Mouse (Mus musculus): ENCODE measurements around the gene Rcc2.

The Rcc2 gene

DNA sequence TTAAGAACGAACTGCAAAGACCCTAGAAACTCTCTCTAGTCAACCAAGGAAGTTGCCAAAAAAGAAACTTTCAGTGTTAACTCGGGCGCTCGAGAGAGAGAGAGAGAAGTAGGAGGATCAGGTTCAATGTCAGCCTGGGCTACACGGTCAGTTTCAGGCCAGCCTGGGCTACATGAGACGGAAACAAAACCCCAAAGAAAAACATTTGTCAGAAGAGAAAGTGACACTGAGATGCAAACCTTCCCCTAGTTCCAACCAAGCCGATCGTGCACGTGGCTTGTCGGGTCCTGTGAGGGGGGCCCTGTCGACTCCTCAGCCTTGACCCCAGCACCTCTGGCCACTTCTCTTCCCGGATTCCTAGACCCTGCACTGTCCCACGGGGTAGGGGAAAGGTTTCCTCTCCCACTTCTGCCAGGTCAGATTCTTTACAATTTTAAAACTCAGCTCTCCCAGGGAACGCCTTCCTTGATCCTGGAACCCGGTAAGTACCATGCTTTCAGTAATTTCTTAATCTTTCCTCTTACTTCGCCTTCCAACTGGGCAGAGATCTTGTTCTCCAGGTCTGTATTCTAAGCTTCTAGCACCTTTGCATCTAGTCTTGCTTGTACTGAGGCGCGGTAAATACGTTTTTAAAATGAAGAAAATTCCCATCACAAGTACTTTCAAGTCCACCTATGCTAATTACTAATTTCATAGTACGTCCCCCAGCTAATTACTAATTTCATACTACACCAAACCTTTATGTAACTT is at the start of gene Rcc2:
TSS of gene Rcc2 (plus strand) at position 273 of the 750 bp plus-strand sequence.
- DNase-seq (ENCODE audit: extremely low spot score, low read depth, low spot score) = no peak

DNA sequence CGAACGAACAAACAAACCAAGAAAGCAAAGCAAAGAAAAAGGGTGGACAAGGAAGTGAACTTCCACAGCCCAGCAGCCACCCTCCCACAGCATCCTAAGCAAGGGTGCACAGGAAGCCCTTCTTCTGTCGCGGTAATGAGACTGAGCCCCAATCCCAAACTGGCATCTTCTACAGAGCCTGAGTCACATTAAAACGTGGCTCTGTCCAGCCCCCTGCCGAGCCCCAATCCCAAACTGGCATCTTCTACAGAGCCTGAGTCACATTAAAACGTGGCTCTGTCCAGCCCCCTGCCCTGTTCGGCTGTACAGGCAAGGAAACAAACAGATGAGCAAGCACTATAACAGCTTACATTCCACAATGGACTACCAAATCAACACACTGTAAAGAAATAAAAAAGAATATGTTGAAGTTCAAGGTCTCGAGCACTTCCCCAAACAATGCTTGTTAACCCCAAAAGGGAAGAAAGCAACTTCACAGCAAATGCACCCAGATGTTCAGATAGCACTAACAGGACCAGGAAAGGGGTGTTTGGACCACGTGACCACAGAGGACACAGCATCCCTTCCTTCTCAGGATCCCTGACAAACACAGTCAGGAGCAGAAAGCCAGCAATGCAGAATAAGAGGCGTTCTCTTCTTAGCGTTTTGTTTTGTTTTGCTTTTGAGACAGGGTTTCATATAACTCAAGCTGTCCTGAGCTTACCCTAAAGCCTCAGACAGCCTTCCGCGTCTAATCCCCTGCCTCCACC is 46.3 kb upstream of the Rcc2 start:
- no peak for DNase-seq (ENCODE audit: extremely low spot score, low read depth, low spot score)

DNA sequence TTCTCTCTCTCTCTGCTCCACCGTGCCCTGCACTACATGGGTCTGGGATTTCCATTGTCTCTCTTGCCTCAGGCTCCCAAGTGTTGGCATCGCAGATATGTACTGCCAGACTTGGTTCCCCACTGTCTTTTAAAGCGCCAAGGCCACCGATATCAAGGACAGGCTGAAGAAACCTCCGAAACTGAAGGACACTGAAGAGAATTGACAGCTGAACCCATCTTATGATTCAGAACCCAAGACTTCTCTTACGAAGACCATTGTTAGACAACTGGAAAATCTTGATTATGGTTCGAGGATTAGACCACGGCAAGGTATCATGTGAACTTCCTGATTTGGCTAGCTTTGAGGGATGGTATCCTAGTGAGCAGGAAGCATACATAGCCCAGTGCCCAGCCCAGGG is 45.5 kb upstream of the Rcc2 start:
- DNase-seq (ENCODE audit: extremely low spot score, low read depth, low spot score) = no peak

DNA sequence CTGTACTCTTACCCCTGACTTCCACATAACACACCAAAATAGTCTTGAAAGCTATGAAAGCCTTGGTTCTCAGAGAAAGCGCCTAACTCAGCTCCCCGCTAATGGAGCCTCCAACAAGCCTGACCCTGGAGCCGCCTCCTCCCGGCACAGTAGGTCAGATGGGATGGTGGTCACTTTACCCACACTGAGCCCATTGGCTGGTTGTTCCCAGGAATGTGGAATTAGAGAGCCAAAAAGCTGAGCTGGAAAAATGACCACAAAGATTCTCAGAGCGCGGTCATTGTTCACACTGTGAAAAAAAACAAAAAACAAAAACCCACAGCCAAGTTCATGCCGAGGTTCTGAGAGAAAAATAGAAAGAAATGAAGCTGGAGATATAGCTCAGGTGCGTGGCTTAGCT is 43.8 kb upstream of the Rcc2 start:
- DNase-seq (ENCODE audit: extremely low spot score, low read depth, low spot score) = no peak

DNA sequence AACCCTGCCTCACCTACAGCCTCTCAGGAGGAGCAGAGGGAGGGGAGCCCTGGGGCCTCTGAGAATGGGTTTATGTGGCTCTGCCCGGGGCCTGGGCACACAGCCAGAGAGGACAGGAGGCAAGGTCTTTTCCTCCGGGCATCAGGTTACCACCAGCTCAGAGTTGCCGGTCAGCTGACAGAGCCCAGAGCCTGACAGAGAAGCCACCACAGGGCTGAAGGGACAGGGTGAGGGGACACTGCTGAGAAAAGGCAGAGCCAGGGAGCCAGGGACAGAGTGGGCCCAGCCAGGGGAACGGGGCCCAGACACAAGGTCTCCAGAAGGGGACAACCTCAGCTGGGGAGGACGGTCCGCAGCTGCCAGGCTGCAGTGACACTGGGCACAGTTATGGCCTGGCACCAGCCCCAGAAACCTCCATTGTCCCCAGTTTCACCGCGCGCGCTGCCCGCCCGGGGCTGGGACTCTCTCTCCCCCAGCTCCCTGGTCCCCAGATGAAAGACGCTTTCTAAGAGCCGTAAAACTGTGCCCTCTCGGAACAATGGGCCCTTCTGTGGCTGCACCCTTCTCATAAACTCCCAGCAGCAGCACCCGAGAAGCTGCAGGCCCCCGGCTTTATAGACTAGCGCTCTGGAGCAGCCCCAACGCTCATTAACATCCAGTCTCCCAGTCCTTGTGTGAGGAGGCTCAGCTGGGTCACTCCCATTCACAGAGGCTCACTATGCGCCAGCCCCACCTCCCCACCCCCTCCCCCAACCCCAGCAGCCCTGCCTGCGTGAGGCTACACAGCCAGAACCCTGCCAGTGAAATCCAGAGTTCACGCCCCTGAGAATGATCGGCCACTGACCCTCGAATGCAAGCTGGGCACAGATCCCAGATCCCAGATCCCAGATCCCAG is 42.4 kb upstream of the Rcc2 start:
- no peak for DNase-seq (ENCODE audit: extremely low spot score, low read depth, low spot score)

DNA sequence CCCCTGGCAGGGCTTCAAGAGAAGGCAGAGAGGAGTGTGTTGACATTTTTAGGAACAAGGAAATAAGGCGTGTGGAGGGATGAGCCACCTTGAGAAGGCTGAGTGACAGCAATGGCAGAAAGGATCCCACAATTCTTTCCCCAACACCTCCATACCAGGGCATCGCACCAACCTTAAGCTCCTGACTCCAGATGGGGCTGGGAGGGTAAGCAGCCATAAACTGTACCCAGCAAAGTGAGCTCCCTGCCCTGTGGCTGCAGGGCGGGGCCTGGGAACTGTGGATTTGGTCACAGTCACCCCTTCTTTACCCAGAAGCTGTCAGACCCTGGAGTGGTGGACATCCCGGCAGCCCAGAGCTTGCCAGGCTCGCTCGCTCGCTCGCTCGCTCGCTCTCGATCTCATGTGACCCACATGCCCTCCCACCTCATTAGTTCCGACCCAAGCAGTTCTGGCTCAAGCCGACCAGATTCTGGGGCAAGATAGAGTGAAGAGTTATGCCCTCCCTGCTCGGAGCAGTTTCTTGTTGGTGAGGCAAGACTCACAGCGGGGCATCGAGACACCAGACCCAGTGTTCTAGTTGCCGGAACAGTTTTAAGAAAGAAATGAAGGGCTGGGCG is 38.8 kb upstream of the Rcc2 start:
- DNase-seq (ENCODE audit: extremely low spot score, low read depth, low spot score) = no peak

DNA sequence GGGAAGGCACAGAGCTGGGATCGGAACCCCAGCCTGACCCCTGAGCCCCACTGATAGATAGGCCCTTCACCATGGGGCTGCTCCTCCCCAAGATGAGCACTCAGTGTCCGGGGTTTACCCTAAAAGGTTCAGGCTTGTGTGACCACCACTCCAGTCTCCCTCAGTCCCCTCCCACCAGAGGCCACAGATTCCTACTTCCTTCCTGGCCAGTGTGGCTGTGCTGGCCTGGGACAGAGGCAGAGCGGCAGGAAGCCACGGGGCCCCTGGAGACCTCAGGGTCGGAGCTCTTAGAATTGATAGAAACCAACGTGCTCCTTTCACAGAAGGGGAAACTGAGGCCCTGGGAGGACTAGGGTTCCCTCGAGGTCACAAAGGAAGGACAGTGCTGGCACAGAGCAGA is 37.9 kb upstream of the Rcc2 start:
- no peak for DNase-seq (ENCODE audit: extremely low spot score, low read depth, low spot score)

DNA sequence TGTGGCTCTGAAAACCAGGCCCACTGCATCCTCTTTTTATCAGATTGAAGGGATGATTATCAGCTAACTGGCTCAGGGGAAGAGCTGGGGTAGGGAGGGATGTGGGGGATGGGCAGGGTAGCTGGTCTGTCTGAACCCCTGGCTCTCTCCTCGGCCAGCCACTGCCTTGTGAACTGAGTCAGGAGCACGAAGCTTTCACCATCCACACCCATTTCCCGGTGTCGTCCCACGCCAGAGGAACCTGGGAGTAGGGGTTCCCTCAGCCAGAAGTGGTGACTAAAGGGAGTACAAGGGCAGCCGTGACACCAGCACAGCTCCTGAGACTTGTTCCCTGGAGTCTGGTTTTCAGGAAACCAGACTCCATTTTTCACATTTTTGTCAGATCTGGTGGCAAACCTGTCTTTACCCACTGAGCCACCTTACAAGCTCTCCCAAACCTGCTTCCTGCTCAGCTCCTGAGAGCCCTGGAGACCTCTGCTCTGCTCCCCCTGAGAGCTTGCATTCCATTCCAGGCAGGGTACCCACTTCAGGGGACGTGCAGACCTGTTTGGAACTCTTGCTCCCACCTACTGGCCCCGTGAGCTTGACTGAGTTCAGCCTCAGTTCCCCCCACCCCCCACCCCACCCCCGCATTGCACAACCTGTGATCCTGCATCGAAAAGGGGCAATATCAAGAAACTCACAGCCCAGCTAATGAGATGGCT is 37.3 kb upstream of the Rcc2 start:
- DNase-seq (ENCODE audit: extremely low spot score, low read depth, low spot score) = no peak

DNA sequence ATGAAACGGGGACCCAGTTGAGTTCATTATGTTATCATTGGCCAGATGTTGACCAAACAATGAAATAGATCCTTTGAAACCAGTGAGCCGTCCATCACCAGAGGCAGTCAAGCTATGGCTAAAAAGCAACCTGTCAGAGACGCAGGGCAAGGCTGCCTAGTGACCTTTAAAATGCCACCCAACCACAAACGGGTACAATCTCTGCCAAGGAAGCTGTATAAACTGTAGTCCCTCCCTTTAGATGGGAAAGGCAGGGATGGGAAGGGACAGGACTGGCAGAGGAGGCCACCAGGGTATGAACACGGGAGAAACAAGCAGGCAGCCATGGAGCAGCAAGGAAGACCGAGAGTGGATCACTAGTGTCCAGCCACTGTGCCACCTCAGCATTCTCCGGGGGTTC is 35.3 kb upstream of the Rcc2 start:
- no peak for DNase-seq (ENCODE audit: extremely low spot score, low read depth, low spot score)

DNA sequence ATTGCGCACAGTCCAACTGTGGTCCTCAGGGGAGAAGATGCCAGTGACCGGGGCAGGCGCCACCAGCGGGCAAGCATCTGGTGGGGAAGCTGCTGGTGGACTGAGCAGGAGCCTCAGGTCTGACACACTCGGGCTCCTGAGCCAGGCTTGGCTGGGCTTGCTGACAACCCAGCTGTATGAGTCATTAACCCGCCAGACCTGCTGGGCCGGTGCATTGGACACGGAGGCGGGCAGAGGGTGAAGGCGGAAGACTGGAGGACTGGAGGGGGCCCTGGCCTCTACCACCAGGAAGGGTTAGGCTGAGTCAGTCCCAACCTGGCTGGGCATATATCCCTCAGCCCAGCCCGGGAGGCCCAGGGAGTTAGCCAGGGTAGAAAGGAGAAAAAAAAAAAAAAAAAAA is 34.6 kb upstream of the Rcc2 start, which contains the start of gene Arhgef10l:
TSS of gene Arhgef10l (minus strand) at position 253 of the 400 bp plus-strand sequence.
- no peak for DNase-seq (ENCODE audit: extremely low spot score, low read depth, low spot score)

DNA sequence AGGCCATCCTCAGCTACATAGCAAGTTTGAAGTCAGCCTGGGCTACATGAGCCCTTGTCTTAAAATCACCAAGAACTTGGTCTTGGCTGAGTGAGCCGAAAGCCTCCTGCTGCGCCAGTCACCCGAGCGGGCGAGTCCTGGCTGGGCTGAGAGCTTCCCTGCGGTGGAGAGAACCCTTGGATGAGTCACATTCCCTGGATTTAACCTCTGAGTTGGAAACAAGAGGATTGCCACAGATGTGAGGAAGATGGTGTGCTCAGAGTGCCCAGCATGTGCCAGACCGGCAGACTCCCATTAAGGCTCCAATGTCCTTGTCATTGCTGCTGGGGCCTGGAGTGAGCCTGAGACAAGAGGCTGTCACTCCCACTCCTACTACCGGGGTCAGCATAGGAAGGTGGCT is 32.5 kb upstream of the Rcc2 start:
- DNase-seq (ENCODE audit: extremely low spot score, low read depth, low spot score) = no peak

DNA sequence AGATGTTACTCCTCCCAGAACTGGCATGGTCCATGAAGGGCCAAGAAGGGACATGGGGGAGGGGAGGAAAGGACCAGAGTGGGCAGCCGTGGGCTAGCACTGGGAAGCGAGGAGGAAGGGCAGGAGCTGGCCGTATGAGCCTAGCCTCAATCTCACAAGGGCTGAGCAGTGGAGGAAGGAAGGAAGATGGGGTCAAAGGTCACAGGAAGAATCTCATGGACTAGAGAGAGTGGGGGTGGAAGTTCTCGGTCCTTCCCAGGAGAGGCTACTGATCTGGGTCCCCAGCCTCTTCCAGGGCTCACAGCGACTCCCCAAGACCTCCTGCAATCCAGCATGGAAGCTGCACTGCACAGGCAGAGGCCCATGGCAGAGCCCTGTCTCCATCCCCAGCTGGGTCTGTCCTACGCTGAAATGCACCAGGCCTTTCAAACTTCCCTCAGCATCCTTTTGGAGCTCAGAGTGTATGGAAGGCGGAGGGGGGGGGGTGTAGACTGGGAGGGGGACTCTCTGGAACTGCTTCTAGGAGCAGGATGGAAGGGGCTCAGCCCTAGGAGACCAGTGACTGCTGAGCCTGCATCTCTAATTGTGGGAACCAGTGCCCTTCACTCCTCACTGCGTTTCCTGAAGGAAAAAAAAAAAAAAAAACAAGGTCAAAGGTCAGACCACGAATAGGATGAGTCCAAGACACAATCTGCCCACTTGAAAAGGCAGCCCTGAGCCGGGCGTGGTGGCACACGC is 26.6 kb upstream of the Rcc2 start:
- DNase-seq (ENCODE audit: extremely low spot score, low read depth, low spot score) = no peak

DNA sequence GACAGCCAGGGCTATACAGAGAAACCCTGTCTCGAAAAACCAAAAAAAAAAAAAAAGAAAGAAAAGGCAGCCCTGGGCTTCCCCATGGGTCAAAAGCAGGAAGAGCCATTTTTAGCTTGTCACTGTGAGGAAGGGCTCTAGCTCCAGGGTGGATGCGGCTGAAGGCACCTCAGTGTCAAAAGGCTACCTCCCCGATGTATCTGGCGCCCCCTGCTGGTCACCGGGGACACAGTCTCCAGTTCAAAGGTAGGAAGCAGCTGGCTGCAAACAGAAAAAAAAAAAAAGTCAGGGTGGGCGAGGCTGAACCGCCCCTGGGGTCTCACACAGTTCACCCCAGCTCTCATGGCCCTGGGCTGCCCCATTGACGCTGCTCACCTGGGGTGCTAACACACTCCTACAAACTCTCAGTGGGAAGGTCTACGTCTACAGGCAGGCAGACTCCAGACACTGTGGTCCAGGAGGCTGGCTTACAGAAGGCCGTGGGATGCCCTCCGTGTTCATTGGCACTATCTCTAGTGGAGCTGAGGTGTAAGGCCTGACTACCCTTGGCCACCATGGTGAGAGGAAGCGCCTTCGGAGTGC is 25.9 kb upstream of the Rcc2 start:
- peak; percentile 31 for DNase-seq (ENCODE audit: extremely low spot score, low read depth, low spot score)

DNA sequence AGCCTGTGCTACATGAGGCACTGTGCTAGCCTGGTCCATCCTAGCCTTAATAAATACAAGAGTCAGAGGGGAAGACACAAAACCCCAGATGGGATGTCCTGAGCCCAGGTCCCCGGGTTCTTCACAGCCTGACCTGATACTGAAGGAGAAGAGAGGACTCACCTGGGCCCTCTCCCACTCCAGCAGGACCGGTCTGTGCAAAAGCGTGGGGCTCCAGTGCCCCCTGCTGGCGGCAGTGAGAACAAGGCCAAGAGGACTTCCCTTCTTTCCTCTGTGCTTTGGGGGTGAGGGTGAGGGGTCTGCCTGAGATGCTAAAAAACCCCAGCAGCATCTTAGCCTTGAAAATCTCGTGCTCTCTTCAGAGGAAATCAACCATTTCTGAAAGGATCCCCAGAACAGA is 21.3 kb upstream of the Rcc2 start:
- DNase-seq (ENCODE audit: extremely low spot score, low read depth, low spot score) = no peak

DNA sequence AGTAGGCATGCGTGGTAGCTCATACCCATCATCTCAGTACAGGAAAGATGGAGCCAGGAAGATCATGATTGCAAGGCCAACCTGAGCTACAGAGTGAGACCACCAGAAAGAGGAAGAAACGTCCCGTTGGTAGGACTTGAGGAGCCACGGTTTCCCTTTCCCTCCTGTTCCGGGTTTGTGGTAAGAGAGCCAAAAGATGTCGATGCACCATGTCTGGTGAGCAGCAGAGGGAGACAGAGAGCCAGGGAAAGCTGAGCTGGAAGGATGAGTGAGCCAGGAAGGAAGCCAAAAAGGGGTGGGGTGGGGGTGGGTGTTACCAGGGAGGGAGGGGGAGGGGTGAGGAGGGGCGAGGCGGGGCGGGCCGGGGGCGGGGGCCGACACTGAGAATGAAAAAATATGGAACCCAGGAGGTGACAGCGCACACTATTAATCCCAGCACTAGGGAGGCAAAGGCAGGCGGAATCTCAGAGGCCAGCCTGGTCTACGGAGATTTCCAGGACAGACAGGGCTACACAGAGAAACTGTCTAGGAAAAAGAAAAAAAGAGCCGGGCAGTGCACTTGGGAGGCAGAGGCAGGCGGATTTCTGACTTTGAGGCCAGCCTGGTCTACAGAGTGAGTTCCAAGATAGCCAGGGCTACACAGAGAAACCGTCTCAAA is 20.5 kb upstream of the Rcc2 start:
- DNase-seq (ENCODE audit: extremely low spot score, low read depth, low spot score) = no peak

DNA sequence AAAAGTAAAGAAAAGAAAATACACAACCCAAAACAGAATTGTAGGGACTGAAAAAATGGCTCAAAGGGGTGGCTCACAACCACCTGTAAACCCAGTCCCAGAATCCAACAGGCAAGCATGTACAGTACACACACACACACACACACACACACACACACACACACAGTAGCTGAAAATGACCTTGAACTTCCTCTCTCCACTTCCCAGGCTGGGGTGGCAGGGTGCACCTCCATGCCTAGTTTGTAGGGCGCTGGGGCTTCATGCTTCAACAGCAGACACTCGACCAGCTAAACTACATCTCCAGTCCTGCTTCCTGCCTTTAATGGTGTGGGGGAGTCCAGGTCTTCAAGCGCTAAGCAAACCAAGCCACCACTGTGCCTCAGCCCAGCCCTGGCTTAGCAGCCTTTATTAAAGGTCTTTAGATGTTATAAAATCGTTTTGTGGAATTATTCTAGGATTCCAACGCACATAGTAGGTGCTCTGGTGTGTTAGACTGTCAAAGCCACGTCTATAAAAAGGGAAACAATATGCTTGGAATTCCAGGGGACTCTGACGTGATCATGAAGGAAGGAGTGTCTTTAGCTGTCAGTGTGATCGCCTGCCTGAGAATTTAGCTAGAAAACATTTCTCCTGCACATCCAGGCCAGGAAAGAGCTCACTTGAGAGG is 19.5 kb upstream of the Rcc2 start:
- DNase-seq (ENCODE audit: extremely low spot score, low read depth, low spot score) = no peak

DNA sequence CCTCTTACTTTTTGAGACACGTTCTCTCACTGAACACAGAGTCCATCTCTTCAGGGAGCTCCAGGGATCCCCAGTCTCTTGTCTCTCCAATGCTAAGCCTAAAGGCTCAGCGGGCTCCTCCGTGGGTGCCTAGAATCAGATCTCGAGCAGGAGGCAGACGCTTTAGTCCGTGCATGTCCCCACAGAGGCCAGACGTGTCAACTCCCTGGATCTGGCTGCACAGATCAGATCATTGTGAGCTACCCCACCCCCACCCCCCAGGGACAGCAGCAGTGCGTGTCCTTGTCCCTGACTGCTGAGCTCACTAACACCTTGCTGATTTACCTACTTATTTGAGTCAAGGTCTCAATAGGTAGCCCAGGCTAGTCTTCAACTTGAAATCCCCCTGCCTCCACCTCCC is 16.7 kb upstream of the Rcc2 start:
- no peak for DNase-seq (ENCODE audit: extremely low spot score, low read depth, low spot score)

DNA sequence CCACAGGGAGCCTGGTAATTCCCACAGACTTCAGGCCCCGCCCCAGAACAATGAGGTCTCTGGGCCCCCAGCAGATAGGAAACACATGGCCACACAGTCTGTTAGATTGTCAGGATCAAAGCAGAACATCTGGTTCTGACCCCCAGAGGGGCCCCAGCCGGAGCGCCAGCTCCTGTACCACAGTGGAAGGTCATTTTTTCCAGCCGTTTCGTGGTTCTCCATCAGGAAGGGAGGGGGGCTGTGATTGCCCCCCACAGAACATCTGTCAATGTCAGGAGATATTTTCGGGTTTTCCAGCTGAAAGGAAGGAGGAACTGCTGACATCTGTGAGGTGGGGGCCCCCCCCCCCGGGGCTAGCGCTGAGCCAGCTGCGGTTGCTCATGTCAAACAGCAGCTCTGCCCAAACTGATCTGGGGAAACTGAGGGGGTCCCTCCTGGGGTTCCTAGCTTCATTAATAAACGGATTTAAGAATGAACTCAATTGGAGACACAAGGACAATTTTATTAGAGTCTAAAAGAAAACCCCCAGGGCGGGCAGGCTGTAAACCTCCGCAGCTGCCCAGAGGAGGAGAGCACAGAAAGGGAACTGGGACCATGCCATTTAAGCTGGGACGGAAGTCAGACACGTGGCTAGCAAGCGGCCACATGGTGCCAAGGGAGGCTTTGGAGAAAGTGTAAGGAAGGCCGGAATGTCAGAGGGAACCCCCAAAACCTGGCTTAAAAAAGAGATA is 16.0 kb upstream of the Rcc2 start:
- DNase-seq (ENCODE audit: extremely low spot score, low read depth, low spot score) = no peak
